ENCODE assay signal across 13 mouse cellular contexts in genomic region chr11:107190376-107190775, GRCm38 (mm10). TPM values are rescaled to one million over a fixed set of nuclear protein-coding genes. Genes with fewer than 3 reads are reported as not detected.
DNase-seq lines count a peak whose midpoint lies in the region; ATAC-seq lines count a peak whose summit lies in the region.
"Had no signal": no experiment of that assay in that cellular context is flagged by ENCODE, and none has a peak within 500 bp of the region (broad histone marks: within the 10 kb centered on the region; RNA-seq: fewer than 3 reads in every experiment).

No protein-coding gene starts in this region.

- WGBS in heart, embryonic 12.5 days = 75% methylated on average over 2 of the region's 2 CpGs

- H3K9ac ChIP-seq in heart, embryonic 12.5 days = no peak overlapping the region
- H3K9ac ChIP-seq: embryonic facial prominence, embryonic 15.5 days; heart, embryonic 15.5 days; liver, postnatal 0 days had no signal

- DNase-seq in cerebellum, adult 11-12 months = peak; percentile 14
- DNase-seq in cerebellum, adult 9-10 months = no peak
- DNase-seq in heart, adult 8-10 months (ENCODE audit: low spot score) = peak; percentile 27
- DNase-seq in right cerebral cortex, postnatal 10 days (ENCODE audit: low spot score in 2 of 2) = peak; percentile 41 to 45
- DNase-seq in right cerebral cortex, postnatal 36 days (ENCODE audit: low spot score in 2 of 2) = no peak
- DNase-seq in heart, postnatal 14 days = peak; percentile 30 to 35
- no peak for DNase-seq in frontal cortex, postnatal 25 days (ENCODE audit: low spot score in 2 of 2)
- DNase-seq: liver, postnatal 0 days; retina, postnatal 1 day had no signal

- no peaks in the 10 kb centered on the region for H3K27me3 ChIP-seq in heart, embryonic 12.5 days (replicated peaks)
- H3K27me3 ChIP-seq: embryonic facial prominence, embryonic 15.5 days; heart, embryonic 15.5 days had no signal

- no peak overlapping the region for H3K4me3 ChIP-seq in heart, embryonic 12.5 days
- H3K4me3 ChIP-seq: embryonic facial prominence, embryonic 15.5 days; heart, embryonic 15.5 days had no signal

- ATAC-seq in heart, embryonic 12.5 days (ENCODE audit: insufficient number of reproducible peaks, low FRiP score) = no peak
- ATAC-seq: intestine, postnatal 0 days; liver, postnatal 0 days had no signal

- no peak overlapping the region for H3K27ac ChIP-seq in heart, embryonic 12.5 days (ENCODE audit: poor library complexity, severe bottlenecking)
- H3K27ac ChIP-seq: embryonic facial prominence, embryonic 15.5 days; heart, embryonic 15.5 days had no signal

- peaks cover 11% of the 10 kb centered on the region for H3K4me1 ChIP-seq in heart, embryonic 12.5 days (replicated peaks)

- H3K4me2 ChIP-seq in heart, embryonic 12.5 days = no peak overlapping the region
- H3K4me2 ChIP-seq: embryonic facial prominence, embryonic 15.5 days had no signal

- intact Hi-C loops in heart, postnatal 14 days (cut with DNase I) = no loop called here

- no peaks in the 10 kb centered on the region for H3K9me3 ChIP-seq in heart, embryonic 12.5 days (replicated peaks)
- H3K9me3 ChIP-seq: embryonic facial prominence, embryonic 15.5 days; heart, embryonic 15.5 days had no signal

- peaks cover 8% of the 10 kb centered on the region for H3K36me3 ChIP-seq in heart, embryonic 12.5 days

RNA-seq across cellular contexts. Expression of gene Nol11, which starts 1.2 kb away (rescaled TPM):
- 10 to 100 TPM; 19.0 to 20.7 (median 19.9) TPM for total RNA-seq in heart, adult 8-10 months (2022)
- polyA plus RNA-seq in heart, embryonic 12.5 days (2016; fragmentation: Nextera tagmentation; extraction: Ambion mirVana) = 45.4 and 45.6 TPM in 2 replicates
- total RNA-seq in heart, postnatal 14 days (2021) = 10 to 100 TPM; 17.2 to 19.4 TPM

RNA-seq across cellular contexts. Expression of gene Bptf, which starts 58.4 kb away (rescaled TPM):
- total RNA-seq in heart, adult 8-10 months (2022) = 10 to 100 TPM; 24.8 to 30.3 (median 28.6) TPM
- 19.6 and 21.7 TPM in 2 replicates for polyA plus RNA-seq in heart, embryonic 12.5 days (2016; fragmentation: Nextera tagmentation; extraction: Ambion mirVana)
- 10 to 100 TPM; 34.8 to 38.6 TPM for total RNA-seq in heart, postnatal 14 days (2021)

Comparison
In these comparisons a context has a peak if more than half of its experiments do, and no peak if none do; other contexts are left out.
1. DNase-seq: peak in cerebellum, adult 11-12 months (single experiment), heart, adult 8-10 months (single experiment), right cerebral cortex, postnatal 10 days (2 of 2) and heart, postnatal 14 days (2 of 2); none in cerebellum, adult 9-10 months (single experiment), right cerebral cortex, postnatal 36 days (0 of 2) and frontal cortex, postnatal 25 days (0 of 2).